Mouse (Mus musculus): ENCODE measurements around the gene Sh3glb2. TPM values are rescaled to one million over a fixed set of nuclear protein-coding genes. Genes with fewer than 3 reads are reported as not detected.

Sh3glb2 gene
- total RNA-seq, 2 experiments from 2014 or later, result 62.0 to 69.5 TPM

DNA sequence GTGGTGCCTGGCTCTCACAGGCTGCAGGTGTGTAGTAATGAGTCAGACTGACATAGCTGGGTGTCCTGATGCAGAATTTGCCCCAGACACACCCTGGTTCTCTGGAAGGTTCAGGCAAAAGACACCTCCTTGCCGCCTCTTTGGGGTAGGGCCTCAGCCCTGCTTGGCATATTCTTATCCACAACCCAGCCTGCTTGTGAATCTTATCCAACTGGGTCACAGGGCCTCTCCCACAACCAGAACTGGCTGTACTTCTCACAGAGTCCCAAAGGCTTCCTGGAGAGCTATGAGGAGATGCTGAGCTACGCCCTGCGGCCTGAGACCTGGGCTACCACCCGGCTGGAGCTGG, 22.2 kb upstream of the Sh3glb2 start:
- intact Hi-C loops (cut with DNase I), result no loop called here
- DNase-seq, result peak in 1 of 2 experiments; percentile 51

DNA sequence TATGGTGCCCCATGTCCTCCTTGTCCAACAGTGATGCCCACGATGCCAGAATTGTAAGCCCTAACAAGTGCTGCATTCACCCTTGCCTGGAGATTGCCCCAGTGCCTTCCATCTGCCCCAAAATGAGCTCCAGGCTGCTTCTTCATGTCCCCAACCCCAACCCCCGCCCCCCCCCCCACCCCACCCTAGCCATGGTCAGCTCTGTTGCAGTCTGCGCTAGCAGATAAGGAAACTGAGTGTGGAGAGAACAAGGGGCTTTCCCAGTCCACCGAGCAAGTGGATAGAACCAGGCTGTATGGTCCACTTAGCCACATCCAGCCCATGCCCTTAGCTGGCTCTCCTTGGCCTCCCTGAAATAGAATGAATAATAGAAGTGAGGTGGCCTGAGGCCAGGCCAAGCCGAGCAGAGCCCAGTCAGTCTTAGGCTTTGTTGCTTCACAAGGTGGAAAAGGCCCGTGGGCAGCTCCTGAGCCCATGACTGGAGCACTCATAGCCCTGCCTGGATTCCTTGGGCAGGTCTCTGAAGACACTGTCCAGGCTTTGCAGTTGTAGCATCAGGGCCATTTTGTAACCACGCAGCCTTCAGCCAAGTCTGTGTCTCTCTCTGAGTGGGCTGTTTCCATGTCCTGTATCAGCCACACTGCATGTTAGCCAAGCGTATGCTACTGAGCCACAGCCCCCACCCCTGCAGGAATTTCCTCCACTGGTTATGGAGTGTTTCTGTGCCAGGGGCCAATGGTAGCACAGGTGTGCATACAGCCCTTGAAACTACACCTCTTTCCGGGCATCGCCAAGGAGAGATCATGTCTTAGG, 21.6 kb upstream of the Sh3glb2 start:
- intact Hi-C loops (cut with DNase I), result no loop called here
- DNase-seq, result peak in 1 of 2 experiments; percentile 46

DNA sequence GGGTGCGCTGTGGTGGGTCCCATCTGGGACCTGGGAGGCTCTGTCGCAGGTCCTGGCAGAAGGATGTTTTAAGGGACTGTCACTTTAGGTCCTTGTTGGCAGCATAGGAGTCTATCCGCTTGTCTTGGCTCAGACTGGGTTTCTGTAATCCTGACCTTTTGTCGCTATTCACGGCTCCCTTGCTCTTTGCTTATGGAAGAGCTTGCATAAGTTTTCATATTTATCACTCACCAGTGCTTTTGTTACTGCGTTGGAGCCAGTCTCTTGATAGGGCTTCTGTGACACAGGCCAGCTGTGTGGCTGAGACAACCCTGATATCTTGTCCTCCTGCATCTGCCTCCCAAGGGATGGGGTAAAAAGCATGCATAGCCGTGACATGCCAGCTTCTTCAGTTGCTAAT, 20.2 kb upstream of the Sh3glb2 start:
- no peak for DNase-seq
- intact Hi-C loops (cut with DNase I), result no loop called here

DNA sequence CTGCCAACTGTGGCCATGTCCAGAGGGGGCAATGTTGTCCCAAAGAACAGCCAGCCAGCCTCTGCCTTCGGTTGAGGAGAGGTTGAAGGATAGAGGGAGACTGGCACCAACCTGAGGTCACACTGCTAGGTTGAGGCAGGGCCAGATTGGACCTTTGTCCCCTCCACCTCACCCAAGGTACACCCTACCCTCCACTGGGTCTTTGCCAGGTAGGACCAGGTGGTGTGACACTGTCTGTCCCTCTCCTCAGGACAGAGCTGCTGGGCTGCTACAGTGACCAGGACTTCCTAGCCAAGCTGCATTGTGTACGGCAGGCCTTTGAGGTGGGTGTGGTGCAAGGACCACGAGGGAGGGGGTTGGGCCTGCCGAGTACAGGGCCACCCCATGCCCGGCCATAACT, 18.6 kb upstream of the Sh3glb2 start:
- no peak for DNase-seq
- intact Hi-C loops (cut with DNase I), result no loop called here

DNA sequence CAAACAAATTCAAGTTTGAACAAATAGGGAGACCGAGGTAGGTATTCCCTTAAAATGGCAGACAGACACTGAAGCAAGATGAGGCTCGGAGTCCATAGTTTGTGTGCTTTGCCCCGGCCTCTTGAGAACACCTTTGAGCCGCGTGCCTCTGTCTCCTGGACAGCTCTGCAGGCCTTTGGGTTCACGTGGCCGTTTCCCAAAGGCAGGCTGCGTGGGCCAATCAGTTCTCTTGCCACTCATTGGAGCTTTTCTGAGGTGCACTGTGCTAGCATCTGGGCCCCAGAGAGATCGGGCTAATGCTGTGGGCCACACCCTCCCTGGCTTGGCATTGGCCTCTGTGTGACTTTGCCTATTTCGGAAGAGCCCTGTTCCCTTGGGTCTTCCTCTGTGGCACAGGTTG, 16.8 kb upstream of the Sh3glb2 start:
- intact Hi-C loops (cut with DNase I), result no loop called here
- no peak for DNase-seq

DNA sequence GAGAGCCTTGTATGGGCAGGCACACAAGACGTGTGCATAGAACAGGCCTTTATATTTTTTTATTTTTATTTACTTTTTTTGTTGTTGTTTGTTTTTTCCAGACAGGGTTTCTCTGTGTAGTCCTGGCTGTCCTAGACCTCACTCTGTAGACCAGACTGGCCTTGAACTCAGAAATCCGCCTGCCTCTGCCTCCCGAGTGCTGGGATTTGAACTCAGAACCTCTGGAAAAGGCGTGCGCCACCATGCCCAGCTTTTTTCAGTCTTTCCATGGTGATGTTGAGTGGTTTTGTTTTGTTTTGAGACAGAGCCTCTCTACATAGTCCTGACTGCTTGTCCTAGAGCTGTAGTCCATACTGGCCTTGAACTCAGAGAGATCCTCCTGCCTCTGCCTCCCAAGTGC, 13.6 kb upstream of the Sh3glb2 start:
- no peak for DNase-seq
- intact Hi-C loops (cut with DNase I), result no loop called here

DNA sequence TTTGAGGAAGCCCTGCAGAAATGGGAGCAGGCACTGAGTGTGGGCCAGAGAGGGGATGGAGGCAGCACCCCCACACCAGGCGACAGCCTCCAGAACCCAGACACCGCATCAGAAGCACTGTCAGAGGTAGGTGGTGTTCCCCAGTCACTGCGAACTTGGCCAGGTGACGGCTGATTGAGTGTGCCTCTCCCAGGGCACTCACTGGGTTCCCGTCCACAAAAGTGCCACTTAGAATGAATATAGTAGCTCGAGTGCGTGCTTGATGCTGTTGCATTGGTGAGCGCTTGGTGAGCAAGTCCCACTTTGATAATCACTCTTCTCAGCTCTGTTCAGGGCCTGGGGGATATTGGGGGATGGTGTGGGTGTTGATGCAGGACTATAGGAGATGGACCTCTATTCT, 12.4 kb upstream of the Sh3glb2 start:
- intact Hi-C loops (cut with DNase I), result no loop called here

DNA sequence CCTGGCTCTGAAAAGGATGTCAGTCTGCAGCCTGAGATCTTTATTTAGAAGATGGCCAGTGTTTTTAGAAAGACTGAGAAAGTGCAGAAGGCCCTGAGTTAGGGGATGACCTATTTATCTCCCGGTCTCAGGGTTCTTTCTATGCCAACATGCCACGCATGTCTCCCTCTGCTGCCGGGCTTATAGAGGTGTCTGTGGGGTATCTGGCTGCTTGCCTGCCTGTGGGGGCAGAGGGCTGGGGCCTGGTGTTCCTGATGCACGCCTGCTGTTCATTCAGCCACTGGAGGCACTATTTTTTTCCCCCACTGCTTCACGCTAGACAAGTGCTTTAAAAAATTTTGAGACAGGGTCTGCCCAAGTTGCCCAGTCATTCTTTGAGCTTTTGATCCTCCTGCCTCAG, 7.1 kb upstream of the Sh3glb2 start:
- intact Hi-C loops (cut with DNase I), result no loop called here
- DNase-seq, result peak; percentile 38 to 41

More for the DNA sequence above, 12.4 kb upstream of the Sh3glb2 start:
- no peak for DNase-seq

DNA sequence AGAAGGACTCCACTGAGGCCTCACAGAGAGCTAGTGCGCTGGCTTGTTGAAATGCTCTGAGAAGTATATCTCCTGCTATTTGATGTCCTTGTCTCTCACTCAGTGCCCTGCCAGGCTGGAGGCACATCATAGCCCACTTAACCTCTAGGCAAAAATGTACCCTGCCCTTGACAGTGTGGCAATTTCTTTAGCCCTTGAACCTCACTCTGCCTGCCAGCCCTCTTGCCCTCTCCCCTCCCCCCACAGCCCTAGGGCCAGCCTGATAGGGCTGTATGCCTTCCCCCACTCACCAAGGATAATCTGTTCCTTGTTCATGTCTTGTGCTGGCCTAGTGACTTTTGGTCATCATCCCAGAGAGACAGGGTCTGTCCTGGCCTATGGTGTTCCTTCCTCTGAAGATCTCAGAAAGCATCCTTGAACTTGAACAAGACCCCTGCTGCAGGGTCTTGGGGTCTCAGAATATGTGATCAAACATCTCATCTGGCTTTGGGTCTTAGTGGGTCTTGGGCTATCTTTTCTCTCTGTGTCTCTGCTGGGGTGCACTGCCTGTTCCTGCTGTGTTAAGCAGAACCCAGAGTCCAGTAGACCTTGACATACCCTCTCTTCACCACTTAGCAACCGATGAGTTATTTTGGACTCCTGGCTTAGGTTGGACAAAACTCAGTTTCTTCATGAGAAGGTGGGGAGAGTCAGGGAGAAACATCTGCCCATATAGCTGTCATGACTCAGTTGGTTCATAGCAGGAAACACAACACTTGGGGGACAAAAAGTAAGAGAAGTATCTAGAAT, 6.3 kb upstream of the Sh3glb2 start:
- DNase-seq, result no peak
- intact Hi-C loops (cut with DNase I), result no loop called here

DNA sequence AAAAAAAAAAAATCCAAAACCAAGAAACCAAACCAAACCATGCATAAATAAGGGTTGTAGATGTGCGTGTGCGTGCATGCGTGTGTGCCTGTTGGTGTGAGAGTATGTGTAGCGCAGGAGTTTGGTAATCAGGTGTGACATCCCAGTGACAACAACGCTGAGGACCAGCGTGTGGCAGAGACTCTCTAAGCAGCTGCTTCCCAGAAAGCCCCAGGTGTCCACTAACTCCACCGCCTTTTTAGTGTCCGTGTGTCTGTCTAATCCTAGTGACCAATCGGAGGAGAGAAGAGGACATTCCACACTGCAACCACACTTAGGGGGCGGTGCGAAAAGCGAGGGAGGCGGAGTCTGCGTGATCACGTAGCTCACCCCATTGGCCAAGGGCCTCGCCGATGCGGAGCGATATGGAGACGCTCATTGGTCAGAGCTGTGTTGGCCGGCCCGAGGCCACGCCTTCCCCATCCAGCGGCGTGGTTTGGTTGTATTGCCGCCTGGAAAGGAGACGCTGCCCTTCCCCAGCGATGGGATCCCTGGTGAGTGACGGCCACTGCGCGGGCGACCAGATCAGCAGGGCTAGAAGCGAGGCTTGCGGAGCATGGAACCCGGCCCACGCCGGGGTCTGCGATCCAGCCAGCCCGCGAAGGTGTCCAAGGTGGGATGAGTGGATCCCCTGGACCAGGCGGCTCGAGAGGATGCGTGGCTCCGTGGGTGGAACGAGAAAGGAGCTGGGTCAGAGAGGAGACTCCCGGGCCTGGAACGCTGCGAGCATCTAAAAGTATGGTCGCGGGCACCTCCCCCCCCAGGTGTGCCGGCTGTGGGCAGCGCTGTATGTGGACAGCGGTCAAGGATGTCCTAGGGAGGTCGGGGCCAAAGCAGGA, 4.9 kb upstream of the Sh3glb2 start, which contains the start of gene Miga2:
Miga2 (plus strand) TSS at position 461 of the 878 bp plus-strand sequence.
- intact Hi-C loops (cut with DNase I), result no loop called here
- peak; percentile 99 for DNase-seq

DNA sequence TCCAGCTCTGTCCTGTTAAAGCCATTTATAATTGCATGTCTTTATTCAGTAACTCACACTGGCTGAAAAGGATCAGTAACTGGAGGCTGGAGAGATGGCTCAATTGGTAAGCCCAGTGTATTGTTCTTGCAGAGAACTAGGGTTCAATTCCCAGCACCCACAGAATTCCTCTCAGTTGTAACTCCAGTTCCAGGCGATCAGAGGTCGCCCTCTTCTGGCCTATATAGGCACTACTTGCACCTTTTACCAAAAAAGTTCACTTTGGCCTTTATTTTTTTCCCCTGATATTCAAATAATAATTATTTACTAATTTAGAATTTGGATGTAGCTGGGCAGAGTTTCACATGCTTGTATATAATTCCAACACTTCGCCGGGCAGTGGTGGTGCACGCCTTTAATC, 3.7 kb upstream of the Sh3glb2 start:
- intact Hi-C loops (cut with DNase I), result no loop called here
- DNase-seq, result no peak

DNA sequence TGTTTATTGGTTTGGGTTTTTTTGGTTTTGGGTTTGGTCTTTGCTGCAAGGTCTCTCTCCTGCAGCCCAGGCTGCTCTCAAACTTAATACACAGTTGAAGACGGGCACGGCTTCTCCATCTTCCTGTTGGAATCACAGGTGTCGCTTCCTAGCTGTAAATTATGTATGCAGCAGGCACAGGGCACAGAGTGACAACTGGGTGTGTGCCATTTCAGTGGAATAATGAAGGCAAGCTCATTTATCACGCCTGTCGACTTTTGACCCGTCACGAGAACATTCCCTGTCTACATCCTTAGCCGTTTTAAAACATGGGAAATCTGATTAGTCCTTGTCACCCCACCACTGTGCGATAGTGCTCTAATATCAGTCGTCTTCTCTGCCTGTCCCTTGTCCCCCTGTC, 1.5 kb upstream of the Sh3glb2 start:
- intact Hi-C loops (cut with DNase I), result no loop called here
- no peak for DNase-seq

DNA sequence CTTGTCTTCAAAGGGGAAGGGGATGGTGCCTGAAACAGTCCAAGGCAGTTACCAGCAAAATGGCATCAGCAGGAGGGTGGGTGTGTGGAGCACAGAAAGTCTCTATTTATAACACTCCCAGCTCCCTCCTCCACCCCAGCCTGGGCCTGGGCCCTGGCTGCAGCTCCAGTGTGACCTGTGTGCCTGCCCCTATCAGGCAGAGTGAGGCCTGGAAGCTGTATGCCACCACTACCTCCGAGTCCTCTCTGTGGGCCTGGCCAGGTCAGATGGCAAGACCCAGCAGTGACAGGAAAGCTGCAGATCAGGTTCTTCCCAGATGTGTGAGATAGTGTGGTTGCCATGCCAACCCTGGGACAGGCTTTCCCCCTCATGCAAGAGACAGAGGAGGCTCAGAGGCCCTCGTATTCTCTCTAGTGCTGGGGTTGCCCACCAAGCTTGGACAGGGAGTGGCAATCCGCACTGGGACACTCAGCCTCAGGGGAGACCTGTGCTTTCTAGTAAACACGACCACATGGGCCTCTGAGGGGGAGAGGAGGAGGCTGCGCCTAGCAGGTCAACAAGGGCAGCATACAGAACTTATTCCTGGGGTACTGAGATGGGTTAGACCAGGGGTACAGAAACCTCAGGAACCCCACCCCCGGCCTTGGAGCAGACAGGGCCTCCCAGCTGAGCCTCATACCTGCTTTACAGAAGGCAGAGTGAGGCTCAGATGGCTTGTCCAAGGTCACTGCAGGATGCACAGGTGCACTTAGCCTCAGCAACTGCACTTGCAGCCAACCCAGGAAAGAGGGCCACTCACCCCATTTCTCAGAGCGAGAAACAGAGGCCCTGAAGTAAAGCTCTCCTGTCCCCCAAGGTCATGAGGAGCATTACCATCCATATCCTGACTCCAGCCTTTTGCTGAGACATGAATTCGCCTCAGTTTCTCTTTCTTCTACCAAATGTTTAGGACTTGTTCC, 1.3 kb downstream of the Sh3glb2 start:
- peak; percentile 51 to 57 for DNase-seq
- intact Hi-C loops (cut with DNase I), result no loop called here

DNA sequence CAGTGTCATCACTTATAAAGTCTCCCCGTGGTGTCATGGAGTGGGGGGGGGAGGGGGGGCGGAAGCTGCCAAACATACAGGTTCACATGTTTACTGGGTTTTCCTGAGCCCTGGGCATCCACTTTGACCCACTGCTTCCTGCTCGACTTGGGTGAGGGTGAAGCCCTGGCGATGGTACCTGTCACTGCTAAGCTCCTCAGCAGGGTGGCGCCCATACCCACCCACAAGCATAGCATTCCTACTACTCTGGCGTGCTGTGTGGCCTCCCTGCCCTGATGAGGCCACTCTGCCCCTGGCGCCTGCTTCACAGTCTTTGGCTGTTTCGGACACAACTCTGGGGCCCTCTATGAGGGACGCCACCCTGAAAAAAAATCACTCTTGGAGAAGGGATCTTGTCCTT, 2.2 kb downstream of the Sh3glb2 start:
- DNase-seq, result no peak
- intact Hi-C loops (cut with DNase I), result no loop called here

DNA sequence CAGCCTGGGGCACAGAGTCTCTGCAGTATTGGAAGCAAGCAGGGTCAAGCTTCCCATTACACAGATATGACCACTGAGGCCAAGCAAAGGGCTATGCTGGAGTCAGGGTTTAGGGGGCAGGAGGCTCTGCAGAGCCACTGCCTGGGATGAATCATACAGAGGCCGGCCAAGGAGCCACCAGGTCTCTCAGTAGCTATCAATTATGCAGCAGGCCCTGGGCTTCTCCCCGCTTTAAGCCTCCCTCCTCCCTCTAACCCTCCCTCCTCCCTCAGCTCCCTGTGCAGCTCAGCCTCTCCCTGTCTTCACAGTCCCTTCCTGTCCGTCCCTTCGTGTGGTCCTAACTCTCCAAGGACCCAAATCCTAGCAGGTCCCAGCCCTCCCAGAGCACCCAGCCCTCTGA, 2.9 kb downstream of the Sh3glb2 start:
- intact Hi-C loops (cut with DNase I), result no loop called here
- DNase-seq, result no peak

DNA sequence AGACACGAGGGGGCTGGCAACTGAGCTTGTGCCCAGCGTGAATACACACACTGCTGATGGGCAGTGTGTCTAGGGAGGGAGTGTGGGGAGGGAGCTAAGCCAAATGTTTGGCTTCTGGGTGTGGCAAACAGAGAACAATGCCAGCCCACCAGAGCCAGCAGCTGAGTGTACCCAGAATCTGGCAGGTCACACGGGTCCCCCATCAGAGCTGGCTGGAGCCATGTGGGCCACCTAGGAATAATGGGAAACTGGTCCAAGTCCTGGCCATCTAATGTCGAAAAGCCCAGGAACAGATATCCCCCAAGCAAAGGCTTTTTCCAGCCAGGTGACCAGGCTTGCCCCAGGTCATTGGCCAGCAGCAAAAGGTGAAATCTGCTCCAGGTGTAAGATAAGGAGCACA, 3.3 kb downstream of the Sh3glb2 start:
- intact Hi-C loops (cut with DNase I), result no loop called here
- no peak for DNase-seq

DNA sequence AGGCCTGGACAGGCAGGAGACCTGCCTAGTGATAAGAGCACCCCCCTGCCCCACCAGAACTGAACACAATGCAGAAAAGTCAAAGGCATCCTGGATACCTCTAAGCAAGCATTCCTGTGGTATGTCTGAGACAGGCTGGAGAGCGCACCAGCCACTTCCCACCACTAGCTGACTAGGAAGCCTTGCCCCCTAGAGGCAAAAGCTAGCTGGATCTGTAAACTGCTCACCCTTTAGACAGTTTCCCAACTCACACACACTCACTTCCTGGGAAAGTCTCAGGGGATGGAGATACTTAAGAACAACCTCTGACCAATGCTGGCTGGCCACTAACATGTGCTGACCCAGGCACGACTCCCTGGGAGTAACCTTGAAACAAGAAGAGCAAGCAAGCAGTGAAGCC, 8.0 kb downstream of the Sh3glb2 start:
- DNase-seq, result peak in 1 of 2 experiments; percentile 38
- intact Hi-C loops (cut with DNase I), result no loop called here

DNA sequence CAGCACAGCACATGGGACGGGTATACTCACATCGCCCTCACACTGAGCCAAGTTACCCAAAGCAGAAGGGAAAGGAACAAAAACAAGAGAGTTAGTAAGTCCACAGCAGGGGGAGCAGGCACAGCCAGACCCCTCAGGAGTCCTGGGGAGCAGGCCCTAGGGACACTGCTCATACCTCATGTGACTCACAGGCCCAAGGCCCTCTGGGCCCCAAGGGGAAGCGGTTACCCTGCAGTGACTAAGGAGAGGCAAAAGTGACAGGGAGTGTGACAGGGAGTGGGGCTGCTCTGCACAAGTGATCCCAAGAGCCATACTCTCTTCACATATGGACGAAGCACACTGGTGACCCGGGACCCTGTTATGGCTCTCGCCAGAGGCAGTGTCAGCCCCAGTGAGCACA, 9.9 kb downstream of the Sh3glb2 start:
- no peak for DNase-seq
- intact Hi-C loops (cut with DNase I), result no loop called here

DNA sequence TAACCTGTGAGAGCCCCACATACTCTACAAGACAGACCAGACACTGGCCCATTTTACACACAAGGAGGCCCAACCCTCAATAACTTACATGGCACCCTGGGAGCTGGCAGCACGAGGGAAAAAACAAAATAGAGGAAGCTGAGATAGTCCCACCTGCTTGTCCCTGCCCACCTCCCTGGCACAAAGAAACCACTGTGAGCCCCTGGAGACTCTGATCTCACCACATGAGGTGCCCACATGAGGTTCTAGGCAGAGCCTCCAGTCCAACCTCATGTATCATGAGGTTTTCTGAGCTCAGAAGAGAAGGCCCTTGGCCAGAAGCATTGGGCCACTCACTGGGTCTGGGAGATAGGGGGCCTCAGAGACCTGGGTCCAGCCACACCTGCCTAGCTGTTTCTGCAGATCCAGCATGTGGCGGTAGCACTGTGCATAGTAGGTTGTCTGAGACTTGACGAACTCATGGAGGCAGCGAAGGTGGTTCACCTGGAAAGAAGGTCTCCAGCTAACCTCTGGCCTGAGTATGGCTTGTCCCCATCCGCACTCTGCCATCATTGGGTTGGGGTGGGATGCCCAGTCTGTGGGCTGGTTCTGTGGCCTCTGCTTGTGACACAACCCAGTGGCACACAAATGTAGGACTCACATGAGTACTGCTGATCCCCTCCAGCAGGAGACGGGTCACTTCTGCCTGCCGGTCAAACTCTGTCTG, 13.0 kb downstream of the Sh3glb2 start:
- no peak for DNase-seq
- intact Hi-C loops (cut with DNase I), result no loop called here

Data from heart, postnatal 10 days (tissue).